Mouse (Mus musculus): ENCODE measurements around the gene Mmp1b.
"Not testable (repeated sequence)": the region's sequence is repeated elsewhere in the genome, so short reads cannot be mapped to it uniquely, and the experiment has no call there.

The Mmp1b gene
- long read RNA-seq, experiment 1: 0 reads
- long read RNA-seq, experiment 2: 0 reads

DNA sequence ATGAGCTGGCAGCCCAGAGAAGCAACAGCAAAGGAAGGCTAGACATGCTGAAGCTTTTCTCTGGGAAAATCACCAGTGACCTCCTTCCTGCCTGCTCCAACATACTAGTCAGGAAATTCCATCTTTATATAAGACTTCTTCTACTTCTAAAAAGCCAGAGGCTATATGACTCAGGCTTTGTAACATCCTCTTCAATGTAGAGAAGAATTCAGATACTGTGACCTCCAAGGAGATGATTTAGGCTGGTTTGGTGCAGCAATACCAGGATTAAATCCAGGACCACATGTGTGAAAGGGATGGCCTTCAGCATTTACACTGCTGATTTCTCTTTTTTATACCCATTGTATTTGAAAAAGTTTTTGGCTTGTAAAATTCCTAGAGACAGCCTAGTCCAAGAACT lies at the start of gene Mmp1b:
Gene Mmp1b, minus strand, starts transcription at position 101 of the 400 bp plus-strand sequence.
- intact Hi-C loops (cut with DNase I): no loop called here

GRCm38 (mm10) chr9:7396556-7396955 lies 8.7 kb upstream of the Mmp1b start:
- intact Hi-C loops (cut with DNase I): not testable (repeated sequence)

DNA sequence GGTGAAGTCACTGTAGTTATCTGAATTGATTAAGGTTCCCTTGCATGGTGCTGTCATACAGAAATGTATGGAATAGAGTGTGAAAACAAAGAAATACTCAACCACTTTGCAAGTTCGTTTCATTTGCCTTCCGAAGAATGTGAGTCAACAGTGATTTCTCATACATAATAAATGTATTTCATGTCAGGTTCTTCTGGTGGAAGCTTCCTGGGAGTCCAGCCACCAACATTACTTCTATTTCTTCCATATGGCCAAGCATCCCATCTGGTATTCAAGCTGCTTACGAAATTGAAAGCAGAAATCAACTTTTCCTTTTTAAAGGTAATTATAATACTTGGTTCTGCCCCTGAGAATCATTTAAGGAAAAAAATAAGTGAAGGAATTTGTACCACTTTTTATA lies 33.3 kb downstream of the Mmp1b start:
- intact Hi-C loops (cut with DNase I): no loop called here

GRCm38 (mm10) chr9:7345513-7345912 lies 42.3 kb downstream of the Mmp1b start:
- intact Hi-C loops (cut with DNase I): no loop called here

DNA sequence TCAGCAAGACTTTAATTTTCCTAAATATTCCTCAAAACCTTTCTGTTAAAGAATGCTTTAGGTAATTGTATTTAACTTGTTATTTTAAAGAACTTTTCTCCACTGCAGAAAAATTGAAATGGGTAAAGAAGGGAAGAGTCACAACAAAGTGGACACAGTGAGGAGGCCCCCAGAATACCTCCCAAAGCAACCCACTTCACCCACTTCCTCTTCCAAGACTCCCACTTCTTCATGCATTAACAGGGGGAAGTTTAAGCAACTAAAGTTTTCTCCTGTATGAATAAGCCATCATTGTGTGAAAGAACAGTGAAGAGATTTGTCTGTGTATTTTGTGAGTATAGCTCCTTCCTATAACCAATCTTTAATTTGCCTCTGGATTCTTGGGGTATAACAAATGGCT lies 43.7 kb downstream of the Mmp1b start, which contains the start of gene Mmp12:
Gene Mmp12, plus strand, starts transcription at position 275 of the 400 bp plus-strand sequence.
- intact Hi-C loops (cut with DNase I): no loop called here

- intact Hi-C loops (cut with DNase I): no loop called here
These were observed 50.9 kb downstream of the Mmp1b start for GRCm38 (mm10) chr9:7336740-7337483.

GRCm38 (mm10) chr9:7335766-7336680 lies 51.8 kb downstream of the Mmp1b start:
- intact Hi-C loops (cut with DNase I): no loop called here

DNA sequence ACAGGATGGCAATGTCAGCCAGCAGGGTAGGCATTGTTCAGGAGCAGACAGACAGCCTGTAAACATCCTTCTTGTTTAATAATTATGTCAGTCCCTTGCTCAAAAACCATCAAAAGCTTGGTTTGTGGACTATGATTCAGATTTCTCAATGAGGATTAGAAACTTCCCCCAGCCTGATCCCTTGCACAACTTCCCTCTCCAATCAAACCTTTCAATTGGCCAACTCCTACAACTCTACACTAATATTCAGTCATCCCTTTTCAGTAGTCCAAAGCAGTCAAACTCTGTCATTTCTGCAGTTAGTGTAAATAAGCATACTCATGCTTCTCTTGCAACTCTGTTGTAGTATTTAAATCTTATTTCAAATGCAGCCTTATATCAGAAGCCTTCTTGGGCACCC lies 56.0 kb downstream of the Mmp1b start:
- intact Hi-C loops (cut with DNase I): no loop called here

Data from adrenal gland (tissue).